Mouse (Mus musculus) testis, adult 2 months (tissue): ENCODE measurements around the gene Sp8. TPM values are rescaled to one million over a fixed set of nuclear protein-coding genes. Genes with fewer than 3 reads are reported as not detected.

ENCODE experiments used
- H3K27ac ChIP-seq: fragments of 200-500 bp; 2 replicates; pipeline ENCODE4 v1.5.1; 2012; ENCODE audit warnings: low read depth, low read length; ENCODE audit not compliant: control insufficient read depth, insufficient read depth
- H3K27me3 ChIP-seq: fragments of 200-500 bp; 2 replicates; pipeline ENCODE4 v1.6.1; 2012; ENCODE audit warnings: mild to moderate bottlenecking, low read length, moderate library complexity; ENCODE audit not compliant: control insufficient read depth, insufficient read depth
- H3K36me3 ChIP-seq: fragments of 200-500 bp; 2 replicates; pipeline ENCODE4 v1.6.1; 2012; ENCODE audit warnings: mild to moderate bottlenecking, low read length; ENCODE audit not compliant: control insufficient read depth, insufficient read depth
- H3K4me1 ChIP-seq: fragments of 200-500 bp; 2 replicates; pipeline ENCODE4 v1.6.1; 2012; ENCODE audit warnings: low read length; ENCODE audit not compliant: control insufficient read depth, insufficient read depth
- H3K4me3 ChIP-seq: fragments of 200-500 bp; 2 replicates; pipeline ENCODE4 v1.5.1; 2012; ENCODE audit warnings: low read depth, mild to moderate bottlenecking, low read length, moderate library complexity, mixed read lengths; ENCODE audit not compliant: control insufficient read depth
- CTCF ChIP-seq: fragments of 200-500 bp; IDR thresholded peaks from 2 replicates; pipeline ENCODE4 v1.5.1; 2012; ENCODE audit warnings: low read depth, mild to moderate bottlenecking, inconsistent platforms, low read length, moderate library complexity; ENCODE audit not compliant: control insufficient read depth, insufficient read depth, insufficient replicate concordance
- POLR2A ChIP-seq: fragments of 200-500 bp; IDR thresholded peaks from 2 replicates; pipeline ENCODE4 v1.6.1; 2012; ENCODE audit warnings: low read depth, mild to moderate bottlenecking, inconsistent platforms, low read length, moderate library complexity; ENCODE audit not compliant: control insufficient read depth
- polyA plus RNA-seq: library from polyadenylated mRNA; depleted of rRNA; stranded (reverse); fragments of >200 nt; gene quantifications from 2 replicates; pipeline ENCODE4 v1.2.3, GENCODE M21; 2012

Sp8 gene
- polyA plus RNA-seq, 1 experiment: not detected

DNA sequence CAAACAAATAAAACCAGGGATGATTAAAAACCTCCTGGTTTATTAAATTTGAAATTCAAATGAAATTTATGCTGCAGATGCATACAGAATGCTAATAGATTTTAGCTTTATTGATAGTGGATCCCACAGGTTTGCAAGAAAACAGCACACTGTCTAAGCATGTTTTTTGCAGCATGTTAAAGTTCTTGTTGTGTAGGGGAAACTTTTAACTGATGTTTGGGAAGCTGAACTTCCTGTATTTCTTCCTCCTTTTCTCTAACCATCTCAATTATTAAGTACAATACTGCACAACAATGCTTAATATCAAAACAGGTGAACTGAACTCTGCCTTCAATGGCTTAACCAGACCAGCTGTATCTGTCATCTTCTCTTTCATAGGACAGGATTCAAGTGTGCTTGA, 2.0 kb upstream of the Sp8 start:
- Histone ChIP-seq H3K27ac (no peak overlapping the region), H3K36me3 (no peaks in the 10 kb centered on the region), H3K4me1 (peaks cover 18% of the 10 kb centered on the region), H3K4me3 (no peak overlapping the region), H3K27me3 (peaks cover 6% of the 10 kb centered on the region)
- no peak for TF ChIP-seq POLR2A
- TF ChIP-seq CTCF: no peak

DNA sequence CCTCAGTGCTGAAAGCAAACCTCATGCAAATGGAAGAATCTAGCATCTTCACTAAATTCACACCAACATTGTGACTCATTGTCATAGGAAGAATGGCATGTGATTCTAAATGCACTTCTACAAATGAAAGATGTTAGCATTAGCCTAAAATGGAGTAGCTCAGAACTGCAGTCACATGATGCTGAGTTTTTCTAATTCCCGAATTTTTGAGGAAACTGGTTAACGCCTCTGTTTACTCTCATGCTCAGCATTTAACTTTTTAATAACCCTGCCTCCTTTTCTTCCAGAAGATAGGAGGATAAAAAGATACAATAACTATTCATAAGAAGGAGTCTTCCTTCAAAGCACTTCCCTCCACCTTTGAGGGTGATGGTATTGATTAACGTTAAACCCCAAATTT, 1.3 kb upstream of the Sp8 start:
- Histone ChIP-seq H3K4me3 (no peak overlapping the region), H3K4me1 (peaks cover 20% of the 10 kb centered on the region), H3K27me3 (peaks cover 6% of the 10 kb centered on the region), H3K27ac (no peak overlapping the region), H3K36me3 (no peaks in the 10 kb centered on the region)
- TF ChIP-seq CTCF (no peak), POLR2A (no peak)

DNA sequence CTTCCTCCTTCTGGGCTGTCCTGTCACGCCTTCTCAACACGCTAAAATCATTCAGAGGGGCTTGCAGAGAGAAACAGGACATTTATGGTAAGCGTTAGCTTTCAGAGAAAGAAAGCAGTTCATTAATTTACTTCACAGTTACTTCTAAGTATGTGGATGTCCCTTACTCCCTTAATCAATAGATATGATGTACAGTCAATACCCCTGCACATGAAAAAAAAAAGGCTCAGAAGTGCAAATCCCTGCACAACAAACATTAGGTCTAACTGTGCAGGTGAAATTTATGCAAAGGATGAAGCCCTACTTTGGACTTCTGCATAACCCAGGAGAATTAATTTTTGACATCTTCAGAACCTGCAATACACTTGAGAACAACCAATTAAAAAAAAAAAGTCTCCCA, 778 bp upstream of the Sp8 start:
- H3K4me1 ChIP-seq: peaks cover 20% of the 10 kb centered on the region
- H3K4me3 ChIP-seq: no peak overlapping the region

DNA sequence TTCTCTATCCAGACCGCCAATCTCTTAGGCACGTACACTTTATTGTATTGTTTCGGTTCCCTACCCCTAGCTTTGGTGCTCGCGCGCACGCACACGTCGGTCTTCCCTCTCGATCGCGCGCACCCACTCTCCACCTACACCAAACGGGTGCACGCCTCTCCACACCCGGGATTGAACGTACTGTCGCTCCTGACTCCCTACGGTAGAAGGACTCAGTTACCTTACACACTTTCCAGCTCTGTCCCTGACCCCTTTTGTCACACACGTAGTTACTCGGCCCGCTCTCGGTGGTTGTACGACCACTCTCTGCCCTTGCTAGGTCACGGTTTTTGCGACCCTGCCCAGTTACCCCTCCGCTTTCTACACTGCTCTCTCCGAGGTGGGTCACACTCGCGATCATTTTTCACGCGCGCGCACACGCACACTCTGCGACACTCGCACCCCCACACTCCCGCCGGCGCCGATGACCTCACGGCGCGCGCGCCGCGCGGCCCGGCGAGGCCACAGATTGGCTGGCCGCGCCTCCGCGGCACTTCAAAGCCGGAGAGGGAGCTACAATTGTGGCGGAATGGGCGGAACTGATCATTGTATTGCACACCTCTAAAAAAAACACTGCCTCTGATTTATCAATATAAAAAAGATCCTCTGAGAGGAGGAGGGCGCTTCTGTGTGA, 656 bp downstream of the Sp8 start:
- Histone ChIP-seq H3K27ac (no peak overlapping the region), H3K27me3 (peaks cover 6% of the 10 kb centered on the region)

More for the DNA sequence above, 778 bp upstream of the Sp8 start:
- no peaks in the 10 kb centered on the region for H3K36me3 ChIP-seq
- TF ChIP-seq POLR2A (no peak), CTCF (no peak)
- H3K27me3 ChIP-seq: peaks cover 6% of the 10 kb centered on the region
- H3K27ac ChIP-seq: no peak overlapping the region

DNA sequence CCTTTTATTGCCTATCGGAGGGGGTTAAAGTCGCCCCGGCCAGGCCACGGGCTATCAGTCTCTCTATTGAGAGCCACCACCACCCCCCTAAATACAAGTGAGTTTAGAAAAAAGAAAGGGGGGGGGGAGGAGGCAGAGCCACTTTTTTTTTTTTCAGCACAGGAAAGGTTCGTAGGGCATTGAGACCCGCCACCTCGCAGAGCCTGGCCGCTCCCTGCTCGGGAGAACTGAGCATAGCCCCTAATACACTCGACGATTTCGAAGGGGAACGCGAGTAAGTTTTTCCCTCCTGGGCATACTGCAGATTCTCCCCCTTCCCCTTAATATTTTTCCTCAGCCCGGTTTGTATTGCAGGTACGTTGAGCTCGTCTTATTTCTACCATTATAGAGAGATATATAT, 1.3 kb downstream of the Sp8 start:
- Histone ChIP-seq H3K27me3 (peaks cover 6% of the 10 kb centered on the region), H3K36me3 (no peaks in the 10 kb centered on the region), H3K4me1 (peaks cover 20% of the 10 kb centered on the region), H3K27ac (no peak overlapping the region), H3K4me3 (no peak overlapping the region)
- no peak for TF ChIP-seq CTCF
- no peak for TF ChIP-seq POLR2A

More for the DNA sequence above, 656 bp downstream of the Sp8 start:
- no peak for TF ChIP-seq CTCF
- TF ChIP-seq POLR2A: no peak
- peak overlapping the region; percentile 36 for H3K4me3 ChIP-seq
- no peaks in the 10 kb centered on the region for H3K36me3 ChIP-seq
- H3K4me1 ChIP-seq: peaks cover 20% of the 10 kb centered on the region

DNA sequence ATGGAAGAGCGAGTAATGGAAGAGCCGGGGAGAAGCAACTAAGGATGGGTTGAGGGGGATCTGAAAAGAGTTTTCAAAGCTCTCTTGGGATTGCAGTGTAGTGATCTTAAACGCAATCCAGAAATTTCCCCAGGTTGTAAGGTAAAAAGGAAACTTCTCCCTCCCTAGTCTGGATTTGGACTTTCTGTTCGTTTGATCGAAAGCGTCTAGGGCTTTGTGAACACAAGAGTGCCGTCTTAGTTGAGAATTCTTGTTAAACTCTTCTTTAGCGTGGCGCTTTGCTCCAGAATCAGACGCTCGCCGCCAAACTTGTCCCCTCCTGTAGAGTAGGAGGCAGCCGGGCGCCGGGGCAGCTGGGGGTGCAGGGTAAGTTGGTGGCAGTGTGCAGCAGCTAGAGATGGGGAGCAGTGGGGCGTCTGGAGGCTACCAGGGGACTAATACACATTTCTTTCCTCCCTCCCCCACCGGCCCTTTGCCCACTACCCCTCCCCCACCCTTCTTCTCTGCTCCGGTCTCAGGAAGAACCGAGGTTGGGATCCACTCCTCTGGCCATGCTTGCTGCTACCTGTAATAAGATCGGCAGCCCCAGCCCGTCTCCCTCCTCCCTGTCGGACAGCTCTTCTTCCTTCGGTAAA, 1.8 kb downstream of the Sp8 start:
- H3K27me3 ChIP-seq: peaks cover under 1% of the 10 kb centered on the region
- no peaks in the 10 kb centered on the region for H3K36me3 ChIP-seq
- no peak overlapping the region; the same call in 1 of the 2 replicates for H3K4me3 ChIP-seq
- peaks cover 15% of the 10 kb centered on the region for H3K4me1 ChIP-seq
- TF ChIP-seq POLR2A (no peak), CTCF (no peak)
- no peak overlapping the region for H3K27ac ChIP-seq

DNA sequence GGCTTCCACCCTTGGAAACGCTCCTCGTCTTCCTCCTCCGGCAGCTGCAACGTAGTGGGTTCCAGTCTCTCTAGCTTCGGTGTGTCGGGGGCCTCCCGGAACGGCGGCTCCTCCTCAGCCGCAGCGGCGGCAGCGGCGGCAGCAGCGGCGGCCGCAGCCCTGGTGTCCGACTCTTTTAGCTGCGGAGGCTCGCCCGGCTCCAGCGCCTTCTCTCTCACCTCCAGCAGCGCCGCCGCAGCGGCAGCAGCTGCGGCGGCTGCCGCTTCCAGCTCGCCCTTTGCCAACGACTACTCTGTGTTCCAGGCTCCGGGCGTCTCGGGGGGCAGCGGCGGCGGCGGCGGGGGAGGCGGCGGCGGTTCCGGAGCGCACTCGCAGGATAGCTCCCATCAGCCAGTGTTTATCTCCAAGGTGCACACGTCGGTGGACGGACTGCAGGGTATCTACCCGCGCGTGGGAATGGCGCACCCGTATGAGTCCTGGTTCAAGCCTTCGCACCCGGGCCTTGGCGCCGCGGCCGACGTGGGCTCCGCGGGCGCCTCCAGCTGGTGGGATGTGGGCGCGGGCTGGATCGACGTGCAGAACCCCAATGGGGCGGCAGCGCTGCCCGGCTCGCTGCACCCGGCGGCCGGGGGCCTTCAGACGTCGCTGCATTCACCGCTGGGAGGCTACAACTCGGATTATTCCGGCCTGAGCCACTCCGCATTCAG, 2.5 kb downstream of the Sp8 start:
- peaks cover 13% of the 10 kb centered on the region for H3K4me1 ChIP-seq

More for the DNA sequence above, 2.5 kb downstream of the Sp8 start:
- no peak overlapping the region for H3K27ac ChIP-seq
- H3K36me3 ChIP-seq: no peaks in the 10 kb centered on the region
- TF ChIP-seq POLR2A (no peak), CTCF (no peak)
- no peaks in the 10 kb centered on the region; the same call in none of the 2 replicates for H3K27me3 ChIP-seq
- no peak overlapping the region; the same call in 1 of the 2 replicates for H3K4me3 ChIP-seq
